Mouse (Mus musculus) midbrain, embryonic 15.5 days (tissue): ENCODE results near the gene Stard8. TPM values are rescaled to one million over a fixed set of nuclear protein-coding genes. Genes with fewer than 3 reads are reported as not detected.
"Not testable (repeated sequence)": the region's sequence is repeated elsewhere in the genome, so short reads cannot be mapped to it uniquely, and the experiment has no call there.

ENCODE experiments used
- ATAC-seq: fragments of 200-750 bp; cut with Nextera tagmentation; replicated peaks from 2 replicates; pipeline ENCODE4 v1.8.0; 2017; ENCODE audit warnings: moderate TSS enrichment
- H3K27ac ChIP-seq: fragments of 300-500 bp; sonication (generic); 2 replicates; pipeline ENCODE4 v1.5.1; 2015; ENCODE audit warnings: mild to moderate bottlenecking, inconsistent platforms
- H3K27me3 ChIP-seq: fragments of 300-500 bp; sonication (generic); replicated peaks from 2 replicates; pipeline ENCODE4 v1.6.1; 2015; ENCODE audit warnings: inconsistent platforms
- H3K36me3 ChIP-seq: fragments of 300-500 bp; sonication (generic); replicated peaks from 2 replicates; pipeline ENCODE4 v1.6.1; 2015; ENCODE audit warnings: inconsistent platforms
- H3K4me1 ChIP-seq: fragments of 300-500 bp; sonication (generic); 2 replicates; pipeline ENCODE4 v1.6.1; 2015; ENCODE audit warnings: inconsistent platforms
- H3K4me2 ChIP-seq: fragments of 300-500 bp; sonication (generic); 2 replicates; pipeline ENCODE4 v1.6.1; 2015; ENCODE audit warnings: inconsistent platforms, mild to moderate bottlenecking, moderate library complexity
- H3K4me3 ChIP-seq: fragments of 300-500 bp; sonication (generic); 2 replicates; pipeline ENCODE4 v1.5.1; 2015; ENCODE audit warnings: mild to moderate bottlenecking, inconsistent platforms
- H3K9ac ChIP-seq: fragments of 300-500 bp; sonication (generic); 2 replicates; pipeline ENCODE4 v1.6.1; 2015; ENCODE audit warnings: mild to moderate bottlenecking, inconsistent platforms
- H3K9me3 ChIP-seq: fragments of 300-500 bp; sonication (generic); 2 replicates; pipeline ENCODE4 v1.6.1; 2016; ENCODE audit warnings: inconsistent platforms
- WGBS: fragments of 180-500 bp; shearing (Covaris S2); methylation state at CpG from one replicate; pipeline ENCODE4 v1.1.7; 2015; ENCODE audit warnings: mixed read lengths; 5-methylcytosine and 5-hydroxymethylcytosine counted together
- polyA plus RNA-seq: library from polyadenylated mRNA; unstranded; fragments of >200 nt; fragmentation: Nextera tagmentation; extraction: Ambion mirVana; gene quantifications from 2 replicates; pipeline ENCODE4 v1.2.1, GENCODE M21; 2015

The Stard8 gene
- 5.4 and 5.7 TPM in 2 replicates for polyA plus RNA-seq

DNA sequence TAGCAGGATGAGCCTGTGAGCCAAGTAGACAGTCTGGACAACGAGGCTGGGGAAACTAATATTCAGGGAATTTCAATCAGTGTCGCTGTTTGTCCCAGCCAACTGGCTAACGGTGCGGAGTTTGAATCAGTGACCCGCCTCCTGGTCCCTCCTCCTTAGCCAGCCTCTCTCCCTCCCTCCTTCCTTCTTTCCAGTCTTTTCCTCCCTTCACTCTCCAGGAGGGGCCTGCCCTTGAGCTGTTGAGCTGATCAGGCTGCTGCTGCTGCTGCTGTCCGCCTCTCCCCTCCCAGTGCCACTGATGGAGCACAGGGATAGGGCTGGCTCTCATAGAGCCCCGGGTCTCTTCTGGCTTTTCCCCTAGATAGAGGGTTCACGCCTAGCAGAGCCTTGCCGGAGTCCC, at the start of gene Stard8:
Stard8 (plus strand) TSS at position 203 of the 400 bp plus-strand sequence.
- H3K4me1 ChIP-seq, result no peaks in the 10 kb centered on the region
- H3K9me3 ChIP-seq, result no peaks in the 10 kb centered on the region
- ATAC-seq, result no peak
- H3K27ac ChIP-seq, result no peak within 1 kb of the TSS
- no peak within 1 kb of the TSS for H3K4me3 ChIP-seq
- H3K9ac ChIP-seq, result no peak within 1 kb of the TSS
- H3K36me3 ChIP-seq, result no peaks in the 10 kb centered on the region
- WGBS, result 75% methylated on average over 9 of the region's 9 CpGs
- H3K4me2 ChIP-seq, result no peak within 1 kb of the TSS
- H3K27me3 ChIP-seq, result peaks cover 7% of the 10 kb centered on the region; the same call in 1 of the 2 replicates

DNA sequence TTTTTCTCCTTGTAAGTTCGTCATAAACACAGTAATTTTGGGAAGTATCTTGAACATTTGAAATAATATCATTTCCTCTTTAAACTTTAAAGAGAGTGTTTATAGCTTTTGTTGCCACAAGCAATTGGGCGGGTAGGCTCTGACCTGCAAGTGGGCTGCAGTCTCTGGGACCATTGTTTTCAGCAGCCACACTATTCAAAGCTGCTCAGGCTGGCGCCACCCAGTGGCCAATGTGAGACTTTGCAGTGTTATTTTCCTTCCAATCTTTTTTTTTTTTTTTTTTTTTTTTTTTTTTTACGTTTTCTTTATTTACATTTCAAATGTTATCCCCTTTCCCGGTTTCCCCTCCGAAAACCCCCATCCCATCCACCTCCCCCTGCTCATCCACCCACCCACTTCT, 49.1 kb upstream of the Stard8 start:
- no peak for ATAC-seq
- H3K27ac ChIP-seq, result no peak overlapping the region
- no peak overlapping the region for H3K4me2 ChIP-seq
- no peaks in the 10 kb centered on the region for H3K9me3 ChIP-seq
- no peak overlapping the region for H3K4me3 ChIP-seq
- 18% methylated on average over 6 of the region's 6 CpGs for WGBS
- H3K27me3 ChIP-seq, result no peaks in the 10 kb centered on the region
- H3K9ac ChIP-seq, result no peak overlapping the region
- H3K36me3 ChIP-seq, result no peaks in the 10 kb centered on the region
- no peaks in the 10 kb centered on the region for H3K4me1 ChIP-seq

DNA sequence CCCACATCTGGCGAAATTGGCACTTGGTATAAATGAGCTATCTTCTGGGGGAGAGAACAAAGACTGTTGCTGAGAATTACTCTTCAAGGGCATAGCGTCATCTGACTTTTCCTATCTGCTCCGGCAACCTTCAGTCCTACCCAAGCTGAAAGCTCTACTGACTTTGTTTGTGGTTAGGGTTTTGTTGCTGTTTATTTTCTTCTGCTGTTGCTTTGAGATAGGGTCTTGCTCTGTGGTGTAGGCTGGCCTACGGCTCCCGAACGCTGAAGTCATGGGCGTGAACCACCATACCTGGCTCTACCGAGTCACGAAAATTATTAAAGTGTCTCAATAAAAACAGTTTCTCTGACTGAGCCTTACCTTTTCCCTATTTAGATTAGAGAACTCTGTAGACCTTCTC, 44.8 kb upstream of the Stard8 start:
- WGBS, result 91% methylated on average over 9 of the region's 9 CpGs
- Histone ChIP-seq H3K27ac (no peak overlapping the region), H3K9me3 (no peaks in the 10 kb centered on the region), H3K9ac (no peak overlapping the region), H3K4me3 (no peak overlapping the region), H3K27me3 (no peaks in the 10 kb centered on the region; the same call in 1 of the 2 replicates), H3K4me1 (no peaks in the 10 kb centered on the region), H3K4me2 (no peak overlapping the region), H3K36me3 (no peaks in the 10 kb centered on the region)
- ATAC-seq, result no peak

DNA sequence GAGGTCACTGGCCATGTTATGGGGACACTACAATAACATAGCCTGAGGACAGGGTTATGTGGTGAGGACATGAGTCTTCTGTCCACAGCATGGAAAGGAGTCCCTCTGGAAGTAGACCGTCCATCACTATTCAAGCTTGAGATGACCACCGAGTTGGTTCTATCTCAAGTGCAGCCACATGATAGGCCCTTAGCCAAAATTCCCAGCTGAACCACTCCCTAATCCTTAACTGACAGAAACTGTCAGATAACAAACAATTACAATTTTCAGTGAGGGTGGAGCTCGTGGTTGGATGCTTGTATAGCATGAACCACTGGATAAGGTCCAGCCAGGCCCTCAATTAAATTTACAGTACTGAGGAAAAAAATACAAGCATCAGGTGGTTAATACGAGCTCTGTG, 44.0 kb upstream of the Stard8 start:
- no peak overlapping the region for H3K4me3 ChIP-seq
- no peaks in the 10 kb centered on the region for H3K36me3 ChIP-seq
- ATAC-seq, result no peak
- WGBS, result 78% methylated on average over 4 of the region's 4 CpGs
- H3K27ac ChIP-seq, result no peak overlapping the region
- no peaks in the 10 kb centered on the region for H3K4me1 ChIP-seq
- no peaks in the 10 kb centered on the region for H3K9me3 ChIP-seq
- no peaks in the 10 kb centered on the region; the same call in 1 of the 2 replicates for H3K27me3 ChIP-seq
- H3K4me2 ChIP-seq, result no peak overlapping the region
- H3K9ac ChIP-seq, result no peak overlapping the region

DNA sequence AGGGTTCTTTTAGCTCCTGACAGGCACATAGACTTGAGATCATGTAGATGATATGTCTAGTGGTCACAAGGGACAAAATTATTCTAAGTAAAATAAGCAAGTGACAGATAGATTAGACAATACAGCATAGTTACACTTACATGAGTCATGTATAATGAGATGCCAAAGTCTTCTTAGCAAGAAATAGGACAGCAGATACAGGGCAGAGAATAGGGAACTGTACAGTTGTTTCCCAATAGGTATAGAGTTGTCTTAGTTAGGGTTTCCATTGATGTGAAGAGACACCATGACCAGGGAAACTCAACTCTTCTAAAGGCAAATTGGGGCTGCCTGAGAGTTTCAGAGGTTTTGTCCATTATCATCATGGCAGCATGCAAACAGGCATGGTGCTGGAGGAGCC, 39.3 kb upstream of the Stard8 start:
- ATAC-seq, result no peak
- Histone ChIP-seq H3K9ac (no peak overlapping the region), H3K9me3 (no peaks in the 10 kb centered on the region), H3K4me3 (no peak overlapping the region), H3K4me2 (no peak overlapping the region), H3K36me3 (no peaks in the 10 kb centered on the region), H3K27ac (no peak overlapping the region), H3K27me3 (no peaks in the 10 kb centered on the region; the same call in 1 of the 2 replicates), H3K4me1 (no peaks in the 10 kb centered on the region)

DNA sequence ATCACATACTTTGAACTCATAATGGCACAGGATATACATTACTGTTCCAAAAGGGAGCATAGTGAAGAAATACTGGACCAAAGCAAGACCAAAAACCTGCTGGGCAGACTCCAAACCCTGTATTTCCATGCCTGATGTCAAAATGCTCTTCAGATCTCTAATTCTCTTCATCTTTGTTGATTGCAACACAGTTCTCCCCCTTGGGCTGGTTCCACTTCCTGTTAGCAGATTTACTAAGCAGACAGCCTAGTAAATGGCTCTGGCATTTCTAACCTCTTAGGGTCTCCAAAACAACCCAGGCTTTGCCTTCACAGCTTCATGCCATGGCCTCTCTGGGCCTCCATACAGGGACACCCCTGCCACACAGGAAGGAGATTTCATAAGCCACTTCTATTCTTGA, 38.5 kb upstream of the Stard8 start:
- Histone ChIP-seq H3K4me2 (no peak overlapping the region), H3K4me1 (no peaks in the 10 kb centered on the region)

DNA sequence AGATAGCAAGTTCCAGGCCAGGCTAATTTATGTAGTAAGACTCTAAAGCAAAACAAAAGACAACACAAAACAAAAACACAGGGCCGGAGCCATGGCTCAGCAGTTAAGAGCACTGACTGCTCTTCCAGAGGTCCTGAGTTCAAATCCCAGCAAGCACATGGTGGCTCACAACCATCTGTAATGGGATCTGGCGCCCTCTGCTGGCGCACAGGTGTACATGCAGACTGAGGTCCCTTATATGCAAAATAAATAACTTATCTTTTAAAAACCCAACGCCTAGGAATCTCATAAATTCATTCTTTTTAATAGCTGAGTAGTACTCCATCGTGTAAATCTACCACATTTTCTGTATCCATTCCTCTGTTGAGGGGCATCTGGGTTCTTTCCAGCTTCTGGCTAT, 16.4 kb upstream of the Stard8 start:
- WGBS, result 57% methylated on average over 5 of the region's 5 CpGs
- H3K9me3 ChIP-seq, H3K4me3 ChIP-seq, H3K36me3 ChIP-seq, ATAC-seq, H3K4me1 ChIP-seq, H3K4me2 ChIP-seq, H3K27me3 ChIP-seq, H3K27ac ChIP-seq, H3K9ac ChIP-seq: not testable (repeated sequence)

More for the DNA sequence above, 38.5 kb upstream of the Stard8 start:
- Histone ChIP-seq H3K9ac (no peak overlapping the region), H3K36me3 (no peaks in the 10 kb centered on the region), H3K9me3 (no peaks in the 10 kb centered on the region), H3K4me3 (no peak overlapping the region), H3K27me3 (no peaks in the 10 kb centered on the region; the same call in 1 of the 2 replicates), H3K27ac (no peak overlapping the region)
- no peak for ATAC-seq

DNA sequence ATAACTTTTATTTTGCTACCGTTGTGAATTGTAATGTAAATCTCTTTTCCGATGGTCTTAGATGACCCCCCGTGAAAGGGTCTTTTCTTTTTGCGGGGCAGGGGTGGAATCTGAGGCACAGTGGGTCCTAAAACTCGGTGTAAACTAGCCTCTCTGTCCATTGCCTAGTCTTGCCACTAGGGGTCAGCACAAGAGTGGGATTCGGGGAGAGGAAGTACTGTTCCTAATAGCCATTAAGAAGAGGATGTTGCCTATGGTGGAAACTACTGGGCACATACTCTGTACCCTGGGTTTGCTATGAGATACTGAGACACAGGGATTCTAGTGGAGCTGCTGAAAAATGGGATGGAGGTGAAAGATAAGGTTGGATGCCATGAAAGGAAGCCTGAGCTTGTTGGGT, 13.5 kb upstream of the Stard8 start:
- no peak overlapping the region for H3K4me3 ChIP-seq
- H3K9ac ChIP-seq, result no peak overlapping the region
- WGBS, result 39% methylated on average over 6 of the region's 6 CpGs
- no peaks in the 10 kb centered on the region for H3K36me3 ChIP-seq
- H3K4me2 ChIP-seq, result no peak overlapping the region
- no peaks in the 10 kb centered on the region for H3K4me1 ChIP-seq
- no peak overlapping the region for H3K27ac ChIP-seq
- H3K9me3 ChIP-seq, result no peaks in the 10 kb centered on the region
- no peak for ATAC-seq
- no peaks in the 10 kb centered on the region for H3K27me3 ChIP-seq

DNA sequence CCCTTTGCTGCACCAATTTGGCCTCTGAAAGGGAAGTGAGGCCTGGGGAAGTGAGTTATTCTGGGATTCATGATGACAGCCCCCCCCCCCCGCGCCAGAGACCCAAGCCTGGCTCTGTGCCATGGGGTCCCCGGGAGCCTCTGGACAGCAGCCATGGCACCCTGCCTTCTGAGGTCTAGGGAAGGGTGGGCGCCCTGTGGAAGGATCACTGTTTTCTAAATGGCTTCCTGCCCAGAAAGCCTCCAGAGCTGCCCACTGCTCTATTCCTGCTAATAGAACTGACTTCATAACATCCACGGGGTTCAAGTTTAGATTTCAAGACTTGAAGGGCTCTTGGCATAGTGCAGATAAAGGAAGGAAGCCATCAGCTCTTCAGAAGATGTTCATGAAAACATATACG, 983 bp upstream of the Stard8 start:
- Histone ChIP-seq H3K4me2 (no peak overlapping the region), H3K4me3 (no peak overlapping the region), H3K27me3 (peaks cover 7% of the 10 kb centered on the region; the same call in 1 of the 2 replicates), H3K36me3 (no peaks in the 10 kb centered on the region), H3K9me3 (no peaks in the 10 kb centered on the region), H3K4me1 (no peaks in the 10 kb centered on the region), H3K9ac (no peak overlapping the region), H3K27ac (no peak overlapping the region)
- ATAC-seq, result no peak
- WGBS, result 82% methylated on average over 6 of the region's 6 CpGs

DNA sequence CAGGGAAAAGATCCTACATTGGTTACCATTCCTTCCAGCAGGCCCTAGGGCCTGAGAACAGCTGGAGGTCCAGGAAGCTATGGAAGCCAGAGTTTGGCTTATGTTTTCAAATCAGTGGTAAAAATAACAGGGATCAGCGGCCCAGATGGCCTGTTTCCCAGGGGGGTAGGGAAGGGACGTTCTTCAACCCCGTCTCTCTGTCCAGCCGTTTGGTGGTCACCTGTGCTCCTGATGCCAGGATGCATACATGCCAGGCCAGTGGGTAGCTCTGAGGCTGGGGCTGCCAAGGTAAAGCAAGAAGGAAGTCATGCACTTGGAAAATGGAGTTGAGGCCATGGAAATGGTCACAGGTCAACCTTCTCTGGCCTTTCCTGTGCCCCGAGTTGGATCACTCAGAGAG, 7.5 kb downstream of the Stard8 start:
- H3K4me1 ChIP-seq, result no peaks in the 10 kb centered on the region
- no peak overlapping the region for H3K27ac ChIP-seq
- no peak overlapping the region for H3K4me3 ChIP-seq
- 88% methylated on average over 5 of the region's 5 CpGs for WGBS
- H3K36me3 ChIP-seq, result no peaks in the 10 kb centered on the region
- ATAC-seq, result no peak
- H3K27me3 ChIP-seq, result peaks cover 3% of the 10 kb centered on the region; the same call in 1 of the 2 replicates
- no peak overlapping the region for H3K4me2 ChIP-seq
- no peaks in the 10 kb centered on the region for H3K9me3 ChIP-seq
- H3K9ac ChIP-seq, result no peak overlapping the region

DNA sequence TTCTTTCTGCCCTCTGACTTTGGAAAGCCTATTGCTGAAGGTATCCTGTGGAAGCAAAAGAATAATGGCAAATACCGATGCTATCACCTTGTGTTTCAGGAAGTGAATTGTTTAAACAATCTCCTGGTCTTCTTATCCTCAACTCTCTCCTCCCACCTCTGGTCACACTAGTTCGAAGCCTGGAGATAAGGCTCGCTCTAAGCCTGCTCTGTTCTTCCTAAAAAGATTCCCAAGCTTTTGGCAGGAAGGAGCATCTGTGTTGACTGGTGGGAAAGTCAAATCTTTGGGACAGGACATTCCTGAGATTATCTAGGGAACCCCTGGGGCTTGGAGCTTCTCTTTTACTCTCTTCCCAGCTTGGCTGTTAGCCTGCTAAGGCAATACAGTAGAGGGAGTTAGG, 8.2 kb downstream of the Stard8 start:
- no peak for ATAC-seq

DNA sequence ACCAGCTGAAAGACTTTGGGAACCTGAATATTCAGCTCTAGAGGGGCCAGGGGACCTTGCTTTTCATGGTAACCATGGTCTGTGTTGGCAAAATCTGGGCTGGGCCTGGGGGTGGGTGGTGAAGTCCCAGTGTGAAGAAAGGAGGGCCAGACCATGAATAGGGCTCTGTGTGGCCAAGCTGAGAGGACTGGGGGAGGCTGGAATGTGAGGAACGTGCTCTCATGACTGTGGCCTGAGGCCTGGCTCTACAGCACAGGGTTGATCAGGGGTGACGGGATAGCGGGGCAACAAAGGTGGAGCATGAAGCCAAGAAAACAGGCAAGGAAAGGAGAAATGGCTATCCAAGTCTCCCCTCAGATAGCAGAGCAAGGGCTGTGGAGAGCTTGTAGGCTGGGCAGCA, 9.4 kb downstream of the Stard8 start:
- no peaks in the 10 kb centered on the region for H3K9me3 ChIP-seq
- no peaks in the 10 kb centered on the region for H3K36me3 ChIP-seq
- ATAC-seq, result no peak
- no peak overlapping the region for H3K4me3 ChIP-seq
- 91% methylated on average over 3 of the region's 3 CpGs for WGBS
- H3K4me2 ChIP-seq, result no peak overlapping the region
- H3K4me1 ChIP-seq, result no peaks in the 10 kb centered on the region
- no peak overlapping the region for H3K27ac ChIP-seq
- no peak overlapping the region for H3K9ac ChIP-seq
- peaks cover 3% of the 10 kb centered on the region; the same call in 1 of the 2 replicates for H3K27me3 ChIP-seq

More for the DNA sequence above, 8.2 kb downstream of the Stard8 start:
- no peak overlapping the region for H3K27ac ChIP-seq
- H3K36me3 ChIP-seq, result no peaks in the 10 kb centered on the region
- peaks cover 3% of the 10 kb centered on the region; the same call in 1 of the 2 replicates for H3K27me3 ChIP-seq
- no peak overlapping the region for H3K9ac ChIP-seq
- no peaks in the 10 kb centered on the region for H3K4me1 ChIP-seq
- H3K9me3 ChIP-seq, result no peaks in the 10 kb centered on the region
- 83% methylated on average over 3 of the region's 3 CpGs for WGBS
- no peak overlapping the region for H3K4me3 ChIP-seq
- H3K4me2 ChIP-seq, result no peak overlapping the region

DNA sequence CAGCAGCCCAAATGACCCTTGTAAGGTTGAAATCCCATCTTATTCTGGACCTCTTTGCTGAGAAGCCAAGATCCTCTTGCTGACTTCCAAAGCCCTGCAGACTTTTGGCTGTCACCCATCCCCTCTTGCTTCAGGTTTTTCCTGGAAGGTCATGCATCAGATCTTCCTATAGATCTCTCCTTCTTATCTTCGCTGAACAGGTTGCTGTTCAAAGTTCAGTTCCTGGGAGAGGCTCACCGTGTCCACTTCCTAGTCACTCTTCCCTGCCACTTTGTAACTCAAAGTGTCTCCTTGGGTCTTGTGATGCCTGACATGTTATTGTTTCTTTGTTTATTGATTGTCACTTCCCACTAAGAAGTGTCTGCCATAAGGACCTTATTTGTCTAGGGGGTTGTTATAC, 12.7 kb downstream of the Stard8 start:
- Histone ChIP-seq H3K27me3 (peaks cover 3% of the 10 kb centered on the region; the same call in 1 of the 2 replicates), H3K4me1 (no peaks in the 10 kb centered on the region), H3K4me2 (no peak overlapping the region), H3K36me3 (no peaks in the 10 kb centered on the region), H3K9me3 (no peaks in the 10 kb centered on the region), H3K9ac (no peak overlapping the region), H3K4me3 (no peak overlapping the region), H3K27ac (no peak overlapping the region)
- ATAC-seq, result no peak
- WGBS, result 84% methylated on average over 2 of the region's 2 CpGs
